Mouse (Mus musculus): ENCODE measurements at regions not wholly inside any gene's neighbourhood (a gene's known extent, or its start where the extent isn't known, plus 50 kb on each side); places are given as distances from the start of the nearest gene placed in this dataset.

GRCm38 (mm10) chr15:3640091-3640490 is 56.8 kb upstream of the Ghr start:
- H3K4me3 ChIP-seq = no peak overlapping the region
- H3K79me2 ChIP-seq (ENCODE audit: control insufficient read depth, insufficient read depth) = no peaks in the 10 kb centered on the region
- H3ac ChIP-seq (ENCODE audit: control insufficient read depth, insufficient read length) = no peak overlapping the region
- no peaks in the 10 kb centered on the region for H3K36me3 ChIP-seq (ENCODE audit: control insufficient read depth, insufficient read depth)
- H3K27me3 ChIP-seq (ENCODE audit: control insufficient read depth, insufficient read depth, insufficient read length) = no peaks in the 10 kb centered on the region
- H3K4me2 ChIP-seq (ENCODE audit: low read depth) = no peak overlapping the region
- TF ChIP-seq USF1 (IDR thresholded peaks at IDR 0.05; ENCODE audit: low read depth) = no peak
